Mouse (Mus musculus): ENCODE measurements around the gene Atr.
A peak's percentile ranks its signal among the peaks of the same experiment; 100 is the strongest.
"Not testable (repeated sequence)": the region's sequence is repeated elsewhere in the genome, so short reads cannot be mapped to it uniquely, and the experiment has no call there.

Gene Atr

DNA sequence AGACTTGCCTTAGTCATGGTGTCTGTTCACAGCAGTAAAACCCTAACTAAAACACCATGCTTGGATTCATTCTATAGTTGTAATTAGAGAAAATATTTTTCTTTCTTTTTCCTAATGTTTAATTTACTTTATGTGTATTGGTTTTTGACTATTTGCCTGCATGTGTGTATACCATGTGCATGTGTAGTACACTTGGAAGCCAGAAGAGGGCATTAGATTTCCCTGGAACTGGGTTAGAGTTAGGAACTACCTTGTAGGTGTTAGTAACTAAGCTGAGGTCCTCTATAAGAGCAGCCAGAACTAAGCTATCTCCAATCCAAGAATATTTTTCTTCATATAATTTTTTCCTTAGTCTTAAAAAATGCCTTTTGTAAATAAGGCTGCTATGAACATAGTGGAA, 75.5 kb downstream of the Atr start:
- DNase-seq (ENCODE audit: low spot score in 2 of 2), result no peak

DNA sequence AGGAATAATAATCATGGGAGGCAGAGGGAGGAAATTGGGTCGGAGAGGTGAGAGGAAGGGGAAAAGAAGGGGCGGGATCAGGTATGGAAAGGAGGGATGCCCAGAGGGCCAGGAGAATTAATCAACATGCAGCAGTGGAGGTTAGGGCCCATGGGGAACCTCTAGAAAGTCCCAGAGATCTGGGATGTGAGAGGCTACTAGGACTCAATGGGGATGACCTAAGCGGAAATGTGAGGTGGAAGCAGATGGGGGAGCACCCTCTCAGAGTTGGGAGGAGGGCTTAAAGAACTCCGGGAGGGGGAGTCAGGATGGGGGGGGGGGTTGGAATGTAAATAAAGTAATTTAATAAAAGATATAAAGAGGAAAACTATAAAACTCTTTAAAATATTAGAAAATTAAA, 96.3 kb downstream of the Atr start:
- no peak for DNase-seq (ENCODE audit: low spot score in 2 of 2)

DNA sequence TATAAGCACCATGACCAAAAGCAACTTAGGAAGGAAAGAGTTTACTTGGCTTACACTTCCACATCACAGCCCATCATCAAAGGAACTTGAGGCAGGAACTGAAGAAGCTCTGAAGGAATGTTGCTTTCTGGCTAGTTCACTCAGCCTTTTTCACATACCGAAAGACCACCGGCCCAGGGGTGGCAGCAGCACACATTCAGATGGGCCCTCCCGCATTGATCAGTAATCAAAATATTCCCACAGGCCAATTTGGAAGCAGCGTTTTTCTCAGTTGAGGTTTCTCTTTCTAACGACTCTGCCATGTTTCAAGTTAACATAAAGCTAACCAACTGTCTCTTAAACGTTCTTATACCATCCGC, 96.8 kb downstream of the Atr start:
- DNase-seq (ENCODE audit: low spot score in 2 of 2), result no peak

DNA sequence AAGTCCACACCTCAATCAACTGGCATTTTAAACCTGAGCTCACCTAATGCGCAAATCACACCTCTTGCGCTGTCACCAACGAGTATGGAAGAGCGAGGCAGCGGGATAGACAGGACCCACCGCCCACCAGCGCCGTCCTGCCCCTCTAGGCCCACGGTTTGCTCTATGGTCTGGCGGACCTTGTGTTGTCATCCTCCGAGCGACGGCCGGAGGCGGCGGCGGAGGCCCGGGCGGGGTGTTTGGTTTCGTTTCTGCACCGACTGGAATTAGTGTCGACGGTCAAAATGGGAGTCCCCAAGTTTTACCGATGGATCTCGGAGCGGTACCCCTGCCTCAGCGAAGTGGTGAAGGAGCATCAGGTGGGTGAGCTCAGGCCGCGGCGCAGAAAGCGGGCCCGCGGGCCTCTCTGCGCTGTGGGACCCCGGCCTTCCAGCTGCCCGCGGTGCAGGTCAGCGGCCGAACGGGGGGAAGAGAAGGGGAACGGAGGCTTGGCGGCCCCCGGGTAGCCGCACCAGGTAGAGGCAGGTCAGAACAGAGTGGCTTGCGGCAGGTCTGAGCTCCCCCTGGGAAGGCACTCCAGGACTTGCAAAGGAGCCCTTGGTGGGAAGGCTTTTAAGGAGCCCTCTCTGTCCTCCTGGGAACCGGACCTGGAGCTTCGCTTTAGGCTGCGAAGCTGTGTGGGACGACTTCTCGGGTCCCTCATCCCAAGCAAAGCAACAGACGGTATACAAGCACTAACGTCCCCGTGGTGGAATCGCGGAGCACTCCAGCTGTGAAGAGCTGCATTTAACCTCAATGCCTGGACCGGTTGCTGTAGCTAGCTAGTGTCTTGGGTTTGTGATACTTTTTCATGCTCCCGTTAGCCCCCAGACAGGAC, 97.4 kb downstream of the Atr start, which contains the start of gene Xrn1:
Gene Xrn1, plus strand, starts transcription at position 176 of the 877 bp plus-strand sequence.
- peak; percentile 81 to 82 for DNase-seq (ENCODE audit: low spot score in 2 of 2)

DNA sequence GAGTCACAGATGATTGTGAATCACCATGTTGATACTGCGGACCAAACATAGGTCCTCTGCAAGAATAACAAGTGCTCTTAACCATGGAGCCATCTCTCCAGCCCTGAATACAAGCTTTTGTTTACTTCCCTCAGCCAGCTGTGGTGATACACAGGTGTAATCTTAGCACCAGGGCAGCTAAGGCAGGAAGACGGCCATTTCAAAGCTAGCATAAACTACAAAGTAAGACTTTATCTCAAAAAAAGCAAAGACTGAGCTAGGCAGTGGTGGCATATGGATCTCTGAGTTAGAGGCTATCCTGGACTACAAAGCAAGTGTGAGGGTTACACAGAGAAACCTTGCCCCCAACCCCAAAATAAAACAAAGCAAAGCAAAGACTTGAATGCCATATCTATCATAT, 100.2 kb downstream of the Atr start:
- no peak for DNase-seq (ENCODE audit: low spot score in 2 of 2)

DNA sequence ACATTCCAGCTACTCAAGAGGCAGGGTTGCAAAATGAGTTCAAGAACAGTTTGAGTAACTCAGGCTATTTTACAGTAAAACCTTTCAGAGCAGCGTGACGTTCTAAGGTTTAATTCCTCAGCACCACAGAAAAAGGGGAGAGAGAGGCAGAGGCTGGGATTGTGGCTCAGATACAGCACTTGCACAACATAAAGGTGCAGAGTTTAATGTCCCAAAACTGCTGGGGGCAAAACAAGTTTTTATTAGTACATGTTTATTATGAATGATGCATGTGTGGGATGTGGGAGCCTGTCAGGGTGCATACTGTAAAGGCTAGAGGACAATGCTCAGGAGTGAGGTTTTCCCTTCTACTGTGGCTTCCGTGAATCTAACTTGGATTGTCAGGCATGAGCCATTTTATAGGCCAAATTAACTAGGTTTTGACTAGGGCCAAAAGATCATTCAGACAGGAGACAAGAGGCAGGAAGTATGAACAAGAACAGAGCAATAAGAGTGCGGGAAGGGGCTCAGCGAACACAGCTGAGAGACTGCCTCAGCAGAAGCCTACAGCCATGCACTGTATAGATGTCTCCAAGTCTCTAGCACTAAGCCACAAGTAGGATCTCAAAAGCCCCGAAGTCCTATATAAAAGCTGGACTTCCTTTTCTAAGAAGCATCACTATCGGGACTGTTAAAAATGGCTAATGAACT, 100.8 kb downstream of the Atr start:
- DNase-seq (ENCODE audit: low spot score in 2 of 2), result no peak

DNA sequence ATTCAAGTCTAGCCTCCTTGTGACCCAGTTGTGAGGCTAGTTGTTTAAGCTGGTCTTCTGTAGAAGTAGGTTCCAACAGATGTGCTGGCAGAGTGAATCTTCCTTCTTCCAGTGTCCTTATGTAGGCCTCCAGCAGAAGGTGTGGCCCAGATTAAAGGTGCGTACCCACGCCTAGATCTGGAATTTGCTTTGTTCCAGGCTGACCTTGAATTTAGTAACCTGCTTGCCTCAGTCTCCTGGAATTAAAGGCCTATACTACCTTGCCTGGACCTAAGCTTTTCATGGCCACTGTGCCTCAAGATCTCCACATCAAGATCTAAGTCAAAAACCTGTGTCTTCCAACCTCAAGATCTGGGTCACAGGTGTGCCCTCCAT, 101.3 kb downstream of the Atr start:
- not testable (repeated sequence) for DNase-seq (ENCODE audit: low spot score in 2 of 2)

DNA sequence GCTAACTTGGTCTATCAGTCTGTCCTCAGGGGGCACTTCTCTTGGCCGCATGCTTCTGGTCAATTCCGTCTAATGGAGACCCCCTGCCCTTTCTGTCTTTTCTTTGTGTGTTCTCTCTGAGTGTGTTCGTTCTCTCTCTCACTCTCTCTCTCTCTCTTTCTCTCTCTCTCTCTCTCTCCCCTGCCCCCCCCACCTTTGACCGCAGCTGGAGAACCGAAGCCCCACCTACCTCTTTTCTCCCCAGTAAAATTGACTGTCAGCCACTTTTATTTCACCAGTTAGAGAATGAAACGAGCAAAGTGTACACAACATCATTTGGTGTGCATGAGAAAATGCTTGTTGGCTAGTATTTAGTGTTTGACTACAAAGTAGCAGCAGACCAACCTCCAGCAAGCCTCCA, 101.8 kb downstream of the Atr start:
- no peak for DNase-seq (ENCODE audit: low spot score in 2 of 2)

DNA sequence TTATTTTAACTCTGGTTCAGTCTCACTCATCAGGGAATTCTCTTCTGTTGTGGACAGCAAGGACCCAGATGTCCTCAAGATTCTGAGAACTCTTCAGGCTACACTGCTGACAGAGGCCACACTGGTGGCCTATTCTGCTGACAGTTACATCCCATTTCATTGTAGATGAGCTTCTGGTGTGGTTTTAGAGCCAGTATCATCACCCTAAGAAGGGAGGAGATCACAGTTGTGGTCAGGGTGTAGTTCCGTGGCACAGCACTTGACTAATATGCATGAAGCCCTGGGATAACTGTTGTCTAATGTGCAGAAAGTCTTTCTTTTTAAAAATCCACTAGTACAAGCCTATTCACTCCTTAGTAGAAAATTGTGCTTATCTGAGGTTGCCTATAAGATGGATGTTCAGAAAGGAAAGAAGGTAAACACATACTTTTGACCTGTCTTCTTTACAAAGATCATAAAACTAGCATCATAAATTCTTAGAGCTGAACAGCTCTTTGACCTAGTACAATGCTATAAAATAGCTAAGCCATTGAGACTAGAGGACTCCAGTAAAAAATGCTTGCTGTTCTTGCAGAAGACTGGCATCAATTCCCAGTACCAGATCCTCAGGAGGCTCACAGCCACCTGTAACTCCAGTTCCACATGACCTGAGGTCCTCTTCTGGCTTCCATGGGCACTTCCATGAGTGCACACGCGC, 102.5 kb downstream of the Atr start:
- DNase-seq (ENCODE audit: low spot score in 2 of 2), result no peak

DNA sequence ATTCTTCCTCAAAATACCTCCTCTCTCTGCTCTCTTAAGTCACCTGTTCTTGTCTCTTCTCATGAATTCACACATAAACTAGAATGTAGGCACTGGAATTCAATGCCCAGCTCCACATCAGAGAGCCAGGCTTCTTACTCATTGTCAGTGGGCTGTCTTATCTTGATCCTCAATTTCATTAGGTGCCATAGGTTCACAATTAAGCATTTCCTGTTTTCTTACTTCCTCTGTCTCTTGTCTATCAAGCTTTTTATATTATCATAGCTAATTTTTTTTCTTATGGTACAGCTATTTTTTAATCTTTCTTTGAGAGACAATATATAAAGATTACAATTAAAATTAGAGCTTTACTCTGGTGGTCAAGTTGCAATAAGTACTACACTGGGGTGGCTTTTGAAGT, 103.7 kb downstream of the Atr start:
- no peak for DNase-seq (ENCODE audit: low spot score in 2 of 2)

DNA sequence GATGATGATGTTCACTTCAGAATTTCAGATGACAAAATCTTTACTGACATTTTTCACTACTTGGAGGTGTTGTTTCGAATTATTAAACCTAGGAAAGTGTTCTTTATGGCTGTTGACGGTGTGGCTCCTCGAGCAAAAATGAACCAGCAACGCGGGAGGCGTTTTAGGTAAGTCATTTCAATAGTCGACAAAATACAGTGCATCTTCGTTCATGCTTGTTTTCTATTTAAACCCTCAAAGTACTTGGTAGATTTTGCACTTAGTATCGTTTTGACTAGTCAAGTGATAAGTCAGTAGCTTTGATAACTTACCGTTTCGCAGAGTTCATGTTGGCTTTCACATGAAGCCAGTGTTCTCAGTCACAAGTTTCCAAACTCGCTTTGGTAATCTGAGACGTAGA, 106.6 kb downstream of the Atr start:
- no peak for DNase-seq (ENCODE audit: low spot score in 2 of 2)

DNA sequence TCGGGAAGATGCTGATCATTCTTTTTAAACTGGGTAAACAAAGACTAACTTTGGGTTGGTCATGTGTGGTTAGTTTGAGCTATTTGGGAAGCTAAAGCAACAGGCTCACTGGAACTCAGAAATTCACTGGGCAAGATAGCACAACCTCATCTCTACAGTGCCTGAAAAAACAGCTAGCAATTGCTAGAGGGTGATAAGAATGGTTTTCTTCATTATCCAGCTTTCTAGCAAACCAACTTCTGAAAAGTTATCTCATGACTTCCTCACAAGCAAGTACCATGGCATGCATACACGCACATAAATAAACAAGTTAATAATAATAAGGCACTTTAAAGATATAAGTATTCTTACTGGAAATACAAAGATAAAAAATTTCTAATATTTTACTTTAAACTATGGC, 120.9 kb downstream of the Atr start:
- DNase-seq (ENCODE audit: low spot score in 2 of 2), result no peak

DNA sequence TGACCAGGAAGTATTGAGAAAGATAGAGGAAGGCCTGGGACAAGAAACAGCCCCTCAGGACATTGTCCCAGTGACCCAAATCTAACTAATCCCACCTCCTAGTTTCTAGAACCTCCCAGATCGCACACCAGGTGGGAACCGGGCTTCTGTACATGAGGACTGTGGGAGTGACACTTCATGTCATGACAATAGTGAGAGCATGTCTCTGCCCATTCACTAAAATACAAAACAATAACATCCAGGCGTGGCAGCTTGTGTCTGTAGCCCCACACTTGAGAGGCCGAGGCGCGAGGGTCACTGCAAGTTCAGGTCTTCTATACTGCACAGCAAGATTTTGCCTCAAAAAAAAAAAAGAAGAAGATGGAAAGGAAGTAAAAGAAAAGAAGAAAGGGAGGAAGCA, 122.5 kb downstream of the Atr start:
- DNase-seq (ENCODE audit: low spot score in 2 of 2), result no peak

DNA sequence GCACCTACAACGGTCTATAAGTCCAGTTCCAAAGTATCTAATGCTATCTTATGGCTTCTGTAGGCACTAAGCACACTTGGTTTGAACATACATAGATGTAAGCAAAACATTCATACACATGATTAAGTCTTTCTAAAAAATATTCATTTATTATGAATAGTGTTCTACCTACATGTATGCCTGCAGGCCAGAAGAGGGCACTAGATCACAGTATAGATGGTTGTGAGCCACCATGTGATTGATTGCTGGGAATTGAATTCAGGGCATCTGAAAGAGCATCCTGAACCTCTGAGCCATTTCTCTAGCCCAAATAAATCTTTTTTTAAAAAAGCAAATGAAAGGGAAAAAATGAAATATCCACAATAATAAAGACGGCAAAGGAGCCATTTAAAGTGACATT, 134.9 kb downstream of the Atr start:
- no peak for DNase-seq (ENCODE audit: low spot score in 2 of 2)
